Mouse (Mus musculus): ENCODE data around the gene Sppl3. TPM values are rescaled to one million over a fixed set of nuclear protein-coding genes. Genes with fewer than 3 reads are reported as not detected.

The Sppl3 gene
- polyA plus RNA-seq (2016; fragmentation: Nextera tagmentation; extraction: Ambion mirVana): 6.9 and 11.5 TPM in 2 replicates

DNA sequence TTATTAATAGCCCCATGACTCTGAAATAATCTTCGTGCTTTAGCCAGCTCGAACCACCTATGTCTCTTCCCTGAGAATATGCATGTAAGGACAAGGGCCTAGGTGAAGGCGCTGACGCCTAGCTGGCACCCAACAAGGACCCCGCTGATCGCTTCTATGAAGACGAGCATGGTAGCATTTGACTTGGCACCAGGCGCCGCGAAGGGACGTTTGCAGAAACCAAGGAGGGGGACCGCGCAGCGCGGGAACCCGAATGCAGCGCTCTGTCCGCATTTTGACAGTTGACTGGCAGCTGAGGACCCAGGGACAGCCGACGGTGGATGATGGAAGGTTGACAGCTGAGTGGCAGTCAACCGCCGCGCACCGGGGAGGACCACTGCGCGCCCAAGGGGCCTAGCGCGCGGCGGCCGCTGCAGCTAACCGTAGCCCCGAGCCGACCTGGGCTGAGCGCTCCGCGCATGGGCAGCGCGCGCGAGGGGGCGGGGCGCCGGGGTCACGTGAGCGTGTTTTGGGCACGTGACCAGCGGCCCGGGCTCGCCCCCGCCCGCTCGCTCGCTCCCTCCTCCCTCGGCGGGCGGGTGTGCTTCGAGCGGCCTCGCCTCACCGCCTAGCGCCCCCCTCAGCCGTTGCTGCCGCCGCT lies at the start of gene Sppl3:
Gene Sppl3 (plus strand): TSS at position 561 of the 640 bp plus-strand sequence.
- WGBS: under 1% methylated on average over 64 of the region's 65 CpGs
- peak within 1 kb of the TSS; percentile 98 for H3K27ac ChIP-seq

DNA sequence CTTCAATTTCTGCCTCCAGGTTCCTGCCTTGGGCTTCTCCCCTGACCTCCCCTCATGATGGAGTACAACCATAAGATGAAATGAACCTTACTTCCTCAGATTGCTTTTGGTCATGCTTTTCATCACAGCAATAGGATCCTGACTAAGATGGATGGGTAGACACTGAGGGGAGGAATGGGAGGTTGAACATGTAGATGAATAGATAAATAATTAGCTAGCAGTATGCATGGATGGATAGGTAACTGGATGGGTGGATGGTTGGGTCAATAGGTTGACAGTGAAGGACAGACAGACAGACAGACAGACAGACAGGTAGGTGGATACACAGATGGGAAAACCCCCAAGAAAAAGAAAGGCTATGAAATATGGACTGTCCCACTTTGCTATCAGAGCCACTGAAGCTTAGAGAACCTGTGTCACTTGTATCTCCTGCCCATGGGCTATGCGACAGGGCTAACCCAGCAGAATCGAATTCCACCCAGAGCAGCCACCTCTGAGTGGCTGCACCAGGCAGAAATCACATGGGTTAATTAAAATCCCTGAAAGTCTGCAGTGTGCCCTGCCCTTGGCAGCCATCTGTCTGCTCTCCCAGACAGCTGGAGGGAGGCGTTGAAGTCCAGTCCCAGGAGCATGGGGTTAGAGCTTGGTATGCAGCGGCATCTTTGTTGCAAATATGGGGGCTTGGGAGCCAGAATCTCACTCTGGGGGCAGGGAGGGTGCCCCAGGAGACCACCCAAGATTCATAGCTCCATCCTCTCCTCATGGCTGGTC lies 49.2 kb upstream of the Sppl3 start:
- 57% methylated on average over 4 of the region's 4 CpGs for WGBS
- no peaks in the 10 kb centered on the region; the same call in 1 of the 2 replicates for H3K27me3 ChIP-seq (ENCODE audit: insufficient read depth, poor library complexity, severe bottlenecking)
- DNase-seq (ENCODE audit: low spot score): no peak
- no peak overlapping the region for H3K27ac ChIP-seq
- no peaks in the 10 kb centered on the region for H3K36me3 ChIP-seq
- H3K9me3 ChIP-seq: no peaks in the 10 kb centered on the region
- H3K4me3 ChIP-seq: no peak overlapping the region
- H3K4me1 ChIP-seq: peaks cover 22% of the 10 kb centered on the region

More for the DNA sequence above, at the start of gene Sppl3:
- H3K4me1 ChIP-seq: peaks cover 49% of the 10 kb centered on the region
- peak; percentile 94 for DNase-seq (ENCODE audit: low spot score)
- no peaks in the 10 kb centered on the region for H3K36me3 ChIP-seq
- no peaks in the 10 kb centered on the region for H3K9me3 ChIP-seq
- no peaks in the 10 kb centered on the region for H3K27me3 ChIP-seq (ENCODE audit: insufficient read depth, poor library complexity, severe bottlenecking)
- H3K4me3 ChIP-seq: peak within 1 kb of the TSS; percentile 100

- Histone ChIP-seq H3K9me3 (no peaks in the 10 kb centered on the region), H3K27me3 (ENCODE audit: insufficient read depth, poor library complexity, severe bottlenecking) (peaks cover 22% of the 10 kb centered on the region), H3K4me1 (peaks cover 22% of the 10 kb centered on the region), H3K27ac (no peak overlapping the region), H3K4me3 (no peak overlapping the region), H3K36me3 (no peaks in the 10 kb centered on the region)
- DNase-seq (ENCODE audit: low spot score): no peak
- WGBS: 54% methylated on average over 7 of the region's 7 CpGs
Measured at GRCm38 (mm10) chr5:114964315-114964966, 46.5 kb upstream of the Sppl3 start.

DNA sequence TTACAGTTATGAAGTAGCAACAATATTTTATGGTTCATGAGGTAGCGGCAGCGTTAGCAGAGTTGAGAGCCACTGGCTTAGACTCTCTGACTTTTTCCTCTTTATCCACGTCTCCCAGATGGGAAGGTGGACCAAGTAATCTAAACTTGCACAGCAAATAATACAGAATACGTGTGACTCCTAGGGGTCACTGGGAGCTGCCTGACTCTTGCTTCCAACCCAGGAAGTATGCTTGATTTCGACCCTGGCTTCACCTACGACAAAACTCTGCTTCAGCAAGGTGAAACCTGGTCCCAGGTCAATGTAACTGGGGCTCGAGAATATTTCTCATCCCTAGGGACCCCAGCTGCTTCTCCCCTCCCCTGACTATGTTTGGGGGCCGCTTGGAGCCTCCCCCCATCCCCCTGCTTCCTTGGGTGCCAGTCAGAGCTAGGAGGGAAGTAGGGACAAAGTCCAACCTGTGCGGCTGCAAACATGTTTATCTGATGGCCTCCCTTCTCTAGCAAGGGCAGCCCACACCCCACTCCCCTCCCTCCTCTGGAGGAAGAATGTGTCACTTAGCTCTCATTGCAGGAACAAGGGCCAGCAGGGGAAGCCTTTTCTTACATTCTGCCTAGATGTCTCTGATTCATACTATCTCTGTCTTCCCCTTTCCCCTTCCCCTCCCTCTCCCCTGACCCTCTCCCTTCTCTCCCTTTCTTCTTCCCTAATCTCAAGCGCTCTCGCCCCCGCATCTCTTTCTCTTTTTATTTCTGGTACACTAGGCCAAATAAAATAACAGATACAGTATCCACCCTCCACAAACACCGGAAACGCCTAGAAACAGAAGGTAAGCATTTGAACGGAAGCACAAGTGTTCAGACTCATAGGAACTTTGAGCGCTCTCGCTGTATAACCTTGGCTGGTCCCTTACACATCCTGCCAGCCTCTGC lies 45.7 kb upstream of the Sppl3 start:
- Histone ChIP-seq H3K27me3 (ENCODE audit: insufficient read depth, poor library complexity, severe bottlenecking) (peaks cover 30% of the 10 kb centered on the region), H3K4me1 (peaks cover 22% of the 10 kb centered on the region), H3K36me3 (no peaks in the 10 kb centered on the region), H3K27ac (0 out of 2 replicates have a peak overlapping the region, but pooled peaks have one; percentile 7), H3K4me3 (no peak overlapping the region), H3K9me3 (no peaks in the 10 kb centered on the region)
- DNase-seq (ENCODE audit: low spot score): no peak
- 57% methylated on average over 17 of the region's 17 CpGs for WGBS

DNA sequence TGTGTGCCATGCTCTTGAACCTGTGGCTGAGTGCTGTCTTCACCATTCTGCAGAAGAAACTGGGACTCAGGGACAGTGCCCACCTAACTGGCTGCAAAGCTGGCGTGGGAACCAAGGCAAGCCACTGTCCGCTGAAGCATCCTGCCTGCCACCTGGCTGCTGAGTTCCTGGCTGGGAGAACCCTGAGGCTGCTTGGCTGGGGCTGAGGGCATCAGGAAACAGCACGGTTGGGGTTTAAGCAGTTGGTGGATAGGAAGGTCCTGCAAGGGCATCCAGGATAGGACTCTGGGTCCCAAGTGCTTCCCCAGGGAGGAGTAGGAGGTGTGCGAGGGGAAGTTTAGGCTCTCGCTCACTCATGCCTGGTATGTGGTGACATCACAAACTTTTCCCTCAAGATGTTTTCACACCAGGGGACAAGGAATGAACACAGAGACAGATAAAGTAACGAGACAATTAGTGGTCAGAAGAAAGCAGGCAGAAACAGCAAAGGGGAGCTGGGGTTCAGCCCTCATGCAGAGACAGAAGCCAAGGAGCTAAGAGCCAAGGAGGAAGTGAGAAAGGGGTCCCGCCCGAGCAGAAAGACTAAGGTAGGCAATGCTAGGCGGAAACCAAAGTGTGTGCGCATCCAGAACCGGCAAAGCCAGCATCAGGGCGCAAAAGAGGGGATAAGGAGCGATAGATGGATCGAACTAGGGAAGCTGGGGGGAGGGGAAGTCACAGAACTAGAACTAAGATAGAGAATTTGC lies 43.2 kb upstream of the Sppl3 start:
- H3K9me3 ChIP-seq: no peaks in the 10 kb centered on the region
- H3K4me3 ChIP-seq: no peak overlapping the region
- H3K27me3 ChIP-seq (ENCODE audit: insufficient read depth, poor library complexity, severe bottlenecking): peaks cover 38% of the 10 kb centered on the region
- no peaks in the 10 kb centered on the region for H3K36me3 ChIP-seq
- peaks cover 25% of the 10 kb centered on the region for H3K4me1 ChIP-seq
- no peak for DNase-seq (ENCODE audit: low spot score)
- no peak overlapping the region for H3K27ac ChIP-seq
- 29% methylated on average over 14 of the region's 14 CpGs for WGBS

DNA sequence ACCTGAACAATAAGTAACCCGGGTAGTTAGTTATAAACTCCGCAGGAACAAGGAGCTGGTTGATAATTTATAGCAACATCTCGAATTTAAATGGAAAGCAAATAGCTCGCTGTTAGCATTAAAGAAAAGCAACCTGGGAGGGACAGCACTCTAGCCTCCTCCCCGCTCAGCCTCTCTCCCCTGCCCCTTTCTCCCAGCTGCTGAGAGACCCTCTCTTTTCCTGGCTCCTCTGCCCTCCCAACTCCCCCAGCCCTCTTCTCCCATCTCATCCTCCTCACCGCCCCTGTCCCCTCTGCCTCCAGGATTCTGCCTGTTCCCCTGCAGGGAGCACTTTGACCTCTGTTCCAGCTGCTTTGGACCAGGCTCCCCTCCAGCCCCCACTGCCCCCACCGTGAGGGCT lies 42.3 kb upstream of the Sppl3 start:
- no peak overlapping the region for H3K4me3 ChIP-seq
- no peak for DNase-seq (ENCODE audit: low spot score)
- H3K27me3 ChIP-seq (ENCODE audit: insufficient read depth, poor library complexity, severe bottlenecking): peaks cover 38% of the 10 kb centered on the region
- peaks cover 25% of the 10 kb centered on the region for H3K4me1 ChIP-seq
- H3K9me3 ChIP-seq: no peaks in the 10 kb centered on the region
- 30% methylated on average over 7 of the region's 7 CpGs for WGBS
- no peak overlapping the region for H3K27ac ChIP-seq
- H3K36me3 ChIP-seq: no peaks in the 10 kb centered on the region

DNA sequence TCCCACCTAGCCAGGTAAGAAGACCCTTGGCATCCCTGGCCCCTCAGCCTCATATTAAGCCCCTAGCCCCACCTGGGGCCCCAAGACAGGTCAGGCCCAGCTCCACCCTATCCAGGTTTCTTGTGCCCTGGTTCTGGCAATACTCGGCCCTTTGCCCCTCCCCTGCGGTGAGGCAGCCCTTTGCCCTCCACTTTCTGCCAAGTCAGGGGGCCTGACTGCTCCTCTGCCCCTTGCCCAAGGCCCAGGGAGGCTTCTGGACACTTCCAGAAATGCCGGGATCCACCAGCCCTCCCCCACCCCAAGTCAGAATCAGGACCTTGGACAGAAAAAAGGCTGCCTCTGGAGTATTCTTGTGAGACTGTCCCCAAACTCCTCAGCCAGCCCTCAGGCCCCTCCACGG lies 41.9 kb upstream of the Sppl3 start:
- no peak for DNase-seq (ENCODE audit: low spot score)
- Histone ChIP-seq H3K27ac (no peak overlapping the region), H3K36me3 (no peaks in the 10 kb centered on the region), H3K27me3 (ENCODE audit: insufficient read depth, poor library complexity, severe bottlenecking) (peaks cover 38% of the 10 kb centered on the region), H3K9me3 (no peaks in the 10 kb centered on the region), H3K4me1 (peaks cover 24% of the 10 kb centered on the region), H3K4me3 (no peak overlapping the region)
- WGBS: 14% methylated on average over 4 of the region's 4 CpGs

DNA sequence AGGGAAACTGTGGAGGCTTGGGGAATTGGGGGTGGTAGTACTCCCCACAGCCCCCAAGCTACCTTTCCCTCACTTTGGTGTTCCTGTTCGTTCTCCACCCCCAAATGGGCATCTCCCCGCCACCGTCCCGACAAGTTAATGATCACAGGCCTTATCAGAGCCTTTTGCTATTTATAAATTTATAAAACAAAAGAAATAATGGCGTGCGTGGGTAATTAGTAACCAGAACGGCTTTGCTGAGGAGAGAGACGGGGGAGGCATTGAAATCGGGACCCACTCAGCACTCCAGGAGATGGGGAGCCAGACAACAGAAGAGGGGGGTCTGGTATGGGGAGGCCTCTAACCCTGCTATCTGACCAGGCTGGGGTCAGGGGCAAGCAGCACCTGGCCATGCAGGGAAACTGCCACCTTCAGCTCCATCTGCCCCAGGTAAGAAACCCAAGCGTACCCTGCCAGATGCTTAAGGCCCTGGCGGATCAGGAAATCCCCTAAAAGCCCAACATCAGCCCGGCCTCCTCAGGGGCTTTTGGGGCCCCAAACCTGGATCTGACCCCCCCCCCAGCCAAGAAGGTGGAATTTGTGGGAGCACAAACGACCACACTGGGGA lies 41.2 kb upstream of the Sppl3 start:
- Histone ChIP-seq H3K4me1 (peaks cover 17% of the 10 kb centered on the region), H3K4me3 (no peak overlapping the region), H3K27me3 (ENCODE audit: insufficient read depth, poor library complexity, severe bottlenecking) (peaks cover 38% of the 10 kb centered on the region), H3K27ac (no peak overlapping the region), H3K9me3 (no peaks in the 10 kb centered on the region), H3K36me3 (no peaks in the 10 kb centered on the region)
- whole genome bisulfite sequencing: 55% methylated on average over 13 of the region's 13 CpGs
- DNase-seq (ENCODE audit: low spot score): no peak

DNA sequence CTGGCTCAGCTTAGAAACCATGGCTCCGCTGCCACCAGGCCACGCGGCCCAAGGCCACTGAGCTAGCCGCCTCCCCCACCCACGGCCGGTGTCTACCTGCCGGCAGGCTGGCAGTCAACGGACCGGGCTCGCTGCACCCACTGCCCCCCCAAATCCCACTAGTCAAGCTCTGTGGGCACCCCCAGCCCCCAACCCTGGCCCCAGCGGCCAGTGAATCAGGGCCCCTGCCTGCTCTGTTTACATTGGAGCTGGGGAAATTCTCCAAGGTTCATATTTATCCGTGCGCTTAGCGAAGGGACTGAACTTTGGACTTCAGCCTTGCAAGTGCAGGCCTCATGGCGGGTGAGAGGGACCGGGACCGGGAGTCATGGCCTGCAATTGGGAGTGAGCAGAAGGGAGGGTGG lies 40.1 kb upstream of the Sppl3 start, which contains the start of gene Hnf1a:
Gene Hnf1a (minus strand): TSS at position 271 of the 404 bp plus-strand sequence.
- 77% methylated on average over 17 of the region's 17 CpGs for WGBS
- H3K27me3 ChIP-seq (ENCODE audit: insufficient read depth, poor library complexity, severe bottlenecking): peaks cover 38% of the 10 kb centered on the region
- no peaks in the 10 kb centered on the region for H3K36me3 ChIP-seq
- no peak within 1 kb of the TSS; the same call in 1 of the 2 replicates for H3K4me3 ChIP-seq
- H3K27ac ChIP-seq: peak within 1 kb of the TSS; percentile 37; the same call in 1 of the 2 replicates
- peaks cover 6% of the 10 kb centered on the region; the same call in 1 of the 2 replicates for H3K4me1 ChIP-seq
- no peaks in the 10 kb centered on the region for H3K9me3 ChIP-seq
- no peak for DNase-seq (ENCODE audit: low spot score)

DNA sequence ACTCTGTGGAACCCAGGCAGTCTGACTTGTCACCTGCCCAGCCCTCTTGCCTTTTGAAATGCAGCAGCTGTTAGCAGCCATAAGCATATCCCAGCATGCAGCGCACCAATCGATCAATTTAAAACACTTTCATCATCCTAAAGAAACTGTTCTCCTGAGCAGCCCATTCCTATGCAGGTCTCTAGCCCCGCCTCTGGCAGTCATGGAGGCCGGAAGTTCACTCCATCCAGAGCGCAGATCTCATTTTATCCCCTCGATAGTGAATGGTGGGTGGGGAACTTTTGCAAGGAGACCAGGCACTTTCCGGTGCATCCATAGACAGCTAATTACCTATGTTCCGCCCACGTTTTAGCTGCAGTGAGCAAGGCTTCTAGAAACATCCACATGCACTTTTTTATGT lies 38.7 kb upstream of the Sppl3 start:
- peaks cover 6% of the 10 kb centered on the region; the same call in 1 of the 2 replicates for H3K4me1 ChIP-seq
- H3K4me3 ChIP-seq: no peak overlapping the region
- DNase-seq (ENCODE audit: low spot score): no peak
- no peak overlapping the region for H3K27ac ChIP-seq
- no peaks in the 10 kb centered on the region for H3K9me3 ChIP-seq
- H3K27me3 ChIP-seq (ENCODE audit: insufficient read depth, poor library complexity, severe bottlenecking): peaks cover 38% of the 10 kb centered on the region
- no peaks in the 10 kb centered on the region for H3K36me3 ChIP-seq
- WGBS: 80% methylated on average over 9 of the region's 9 CpGs

- no peaks in the 10 kb centered on the region for H3K9me3 ChIP-seq
- H3K4me3 ChIP-seq: no peak overlapping the region
- H3K27ac ChIP-seq: no peak overlapping the region
- no peak for DNase-seq (ENCODE audit: low spot score)
- H3K36me3 ChIP-seq: no peaks in the 10 kb centered on the region
- WGBS: 69% methylated on average over 8 of the region's 8 CpGs
- H3K4me1 ChIP-seq: peaks cover 6% of the 10 kb centered on the region; the same call in 1 of the 2 replicates
- H3K27me3 ChIP-seq (ENCODE audit: insufficient read depth, poor library complexity, severe bottlenecking): peaks cover 29% of the 10 kb centered on the region
Measured at GRCm38 (mm10) chr5:114973131-114973530, 37.8 kb upstream of the Sppl3 start.
